Mouse (Mus musculus): ENCODE data around the gene Smyd3.

- TF ChIP-seq GATA2 (IDR thresholded peaks at IDR 0.05; ENCODE audit: borderline replicate concordance, low read depth, low read length) (no peak), TAL1 (conservative IDR thresholded peaks at IDR 0.05; ENCODE audit: low read depth, low read length) (no peak)
Measured at GRCm38 (mm10) chr1:178929531-178929930, 588.3 kb downstream of the Smyd3 start.

Data from G1E (cell line).